Mouse (Mus musculus): ENCODE measurements around the gene Zfp513.
"Not testable (repeated sequence)": the region's sequence is repeated elsewhere in the genome, so short reads cannot be mapped to it uniquely, and the experiment has no call there.

The Zfp513 gene

DNA sequence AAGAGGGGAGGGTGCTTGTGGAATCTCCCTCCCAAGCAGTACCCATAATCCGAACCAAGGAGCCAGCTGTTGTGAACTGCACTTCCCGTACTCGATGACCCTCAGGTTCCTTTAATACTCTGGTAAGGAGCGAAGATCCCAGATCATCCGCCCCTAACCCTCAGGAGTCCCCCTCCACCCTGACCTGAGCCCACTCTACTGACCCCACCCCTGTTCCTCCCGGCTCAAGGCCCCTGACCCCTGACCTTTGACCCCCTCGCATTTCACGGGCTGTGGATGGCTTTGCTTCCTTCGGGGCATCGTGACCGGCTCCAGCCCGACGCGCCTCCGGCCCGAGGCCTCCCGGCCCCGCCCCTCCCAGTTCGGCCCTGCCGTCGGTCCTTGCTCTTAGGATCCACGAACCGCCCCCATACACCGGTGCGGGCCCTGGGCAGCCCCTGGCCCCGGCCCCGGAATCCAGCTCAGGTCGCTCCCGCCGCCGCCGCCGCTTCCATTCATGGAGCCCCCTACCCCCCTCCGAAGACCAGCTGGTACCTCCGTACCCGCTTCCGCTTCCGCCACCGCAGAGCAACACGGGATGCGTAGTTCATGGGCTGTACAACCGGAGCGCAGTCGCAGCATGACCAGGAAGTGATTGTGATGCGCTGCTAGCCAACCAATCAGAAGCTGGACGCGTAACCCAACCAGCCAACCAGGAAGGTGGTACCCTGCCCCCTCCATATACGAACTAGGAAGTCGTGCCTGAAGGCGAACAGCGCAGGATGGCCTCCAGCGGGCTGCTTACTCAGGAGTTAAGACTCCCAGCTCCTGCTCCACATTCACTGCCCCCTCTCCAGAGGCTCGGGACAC lies at the start of gene Zfp513:
Zfp513 (minus strand) TSS at position 562 of the 849 bp plus-strand sequence.
- peak; percentile 94 for DNase-seq (ENCODE audit: low read depth)

DNA sequence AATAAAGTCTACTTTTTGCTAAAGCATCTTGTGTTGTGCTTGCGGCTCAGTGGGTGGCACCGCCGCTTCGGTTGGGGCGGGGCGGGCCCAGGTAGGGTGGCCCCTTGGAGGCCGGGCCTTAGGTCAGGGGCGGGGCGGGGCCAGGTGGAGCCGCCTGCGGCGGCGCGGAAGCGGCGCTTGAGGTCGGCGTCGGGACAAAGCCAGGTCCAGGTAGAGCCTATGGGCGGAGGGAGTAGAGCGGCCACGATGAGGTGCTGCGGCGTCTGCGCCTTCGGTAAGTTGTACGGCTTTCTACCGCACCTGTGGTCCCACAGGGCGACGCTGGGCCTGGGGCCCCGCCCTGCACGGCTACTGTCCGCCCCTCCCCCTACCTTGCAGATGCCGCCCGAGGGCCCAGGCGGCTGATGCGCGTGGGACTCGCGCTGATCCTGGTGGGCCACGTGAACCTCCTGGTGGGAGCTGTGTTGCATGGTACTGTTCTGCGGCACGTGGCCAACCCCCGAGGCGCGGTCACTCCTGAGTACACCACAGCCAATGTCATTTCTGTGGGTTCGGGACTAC lies 49.5 kb upstream of the Zfp513 start, which contains the start of gene Krtcap3:
Krtcap3 (plus strand) TSS at position 151 of the 561 bp plus-strand sequence.
- no peak for DNase-seq (ENCODE audit: low read depth)

DNA sequence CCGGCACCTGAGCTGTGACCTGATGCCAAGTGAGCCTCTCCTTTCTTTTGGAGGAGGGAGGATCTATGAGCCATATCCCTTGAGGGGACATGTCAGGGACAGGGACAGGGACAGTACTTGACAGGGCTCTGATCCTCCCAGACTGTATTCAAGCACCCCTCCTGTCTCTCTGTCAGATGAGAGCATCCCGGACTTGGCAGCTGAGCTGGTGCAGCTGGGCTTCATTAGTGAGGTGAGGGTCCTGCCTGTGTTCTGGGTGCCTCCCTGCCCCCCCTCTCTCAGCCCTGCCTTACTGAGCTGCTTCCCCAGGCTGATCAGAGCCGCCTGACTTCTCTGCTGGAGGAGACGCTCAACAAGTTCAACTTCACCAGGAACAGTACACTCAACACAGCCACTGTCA lies 48.6 kb upstream of the Zfp513 start:
- DNase-seq (ENCODE audit: low read depth): no peak

DNA sequence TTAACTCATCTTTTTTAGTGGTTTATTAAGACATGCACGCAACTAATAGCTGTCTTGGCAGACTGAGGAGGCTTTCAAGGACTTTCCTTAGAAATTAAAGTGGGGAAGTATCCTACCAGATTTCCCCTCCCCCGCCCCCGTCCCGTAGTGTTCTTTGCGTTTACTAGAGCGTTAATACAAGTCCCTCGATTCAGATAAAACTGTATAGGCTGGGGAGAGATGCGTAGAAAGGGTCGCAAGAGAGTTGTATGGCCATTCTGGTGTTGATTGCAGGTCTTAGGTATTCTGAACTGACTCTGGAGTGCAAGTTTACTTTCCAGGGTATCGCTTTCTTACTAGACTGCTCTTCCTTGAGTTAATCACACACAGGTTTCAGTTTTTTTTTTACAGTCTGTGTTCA lies 40.1 kb upstream of the Zfp513 start:
- DNase-seq (ENCODE audit: low read depth): no peak

DNA sequence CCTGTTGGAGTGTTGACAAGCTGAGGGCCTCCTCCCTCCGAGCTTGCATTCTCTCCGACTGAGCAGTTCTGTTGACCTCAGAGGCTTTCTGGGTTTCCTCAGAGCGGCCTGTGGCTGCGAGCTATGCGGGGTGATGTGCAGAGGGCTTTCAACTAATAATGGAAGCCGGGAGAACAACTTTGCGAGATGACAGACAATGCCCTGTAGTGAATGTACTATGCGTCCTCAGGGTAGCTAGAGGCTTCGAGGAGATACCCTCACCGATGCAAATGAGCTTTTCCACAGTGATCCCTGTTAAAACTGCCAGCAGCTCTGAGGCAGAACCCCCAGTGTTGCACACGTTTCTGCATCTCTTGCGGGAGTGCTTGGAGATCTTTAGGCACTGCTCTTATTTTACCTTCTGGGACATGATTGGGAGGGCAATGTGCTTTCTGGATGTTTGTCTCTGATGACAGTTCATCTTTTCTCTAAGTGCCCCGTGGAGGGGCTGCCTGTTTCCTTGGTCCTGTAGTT lies 39.5 kb upstream of the Zfp513 start:
- no peak for DNase-seq (ENCODE audit: low read depth)

DNA sequence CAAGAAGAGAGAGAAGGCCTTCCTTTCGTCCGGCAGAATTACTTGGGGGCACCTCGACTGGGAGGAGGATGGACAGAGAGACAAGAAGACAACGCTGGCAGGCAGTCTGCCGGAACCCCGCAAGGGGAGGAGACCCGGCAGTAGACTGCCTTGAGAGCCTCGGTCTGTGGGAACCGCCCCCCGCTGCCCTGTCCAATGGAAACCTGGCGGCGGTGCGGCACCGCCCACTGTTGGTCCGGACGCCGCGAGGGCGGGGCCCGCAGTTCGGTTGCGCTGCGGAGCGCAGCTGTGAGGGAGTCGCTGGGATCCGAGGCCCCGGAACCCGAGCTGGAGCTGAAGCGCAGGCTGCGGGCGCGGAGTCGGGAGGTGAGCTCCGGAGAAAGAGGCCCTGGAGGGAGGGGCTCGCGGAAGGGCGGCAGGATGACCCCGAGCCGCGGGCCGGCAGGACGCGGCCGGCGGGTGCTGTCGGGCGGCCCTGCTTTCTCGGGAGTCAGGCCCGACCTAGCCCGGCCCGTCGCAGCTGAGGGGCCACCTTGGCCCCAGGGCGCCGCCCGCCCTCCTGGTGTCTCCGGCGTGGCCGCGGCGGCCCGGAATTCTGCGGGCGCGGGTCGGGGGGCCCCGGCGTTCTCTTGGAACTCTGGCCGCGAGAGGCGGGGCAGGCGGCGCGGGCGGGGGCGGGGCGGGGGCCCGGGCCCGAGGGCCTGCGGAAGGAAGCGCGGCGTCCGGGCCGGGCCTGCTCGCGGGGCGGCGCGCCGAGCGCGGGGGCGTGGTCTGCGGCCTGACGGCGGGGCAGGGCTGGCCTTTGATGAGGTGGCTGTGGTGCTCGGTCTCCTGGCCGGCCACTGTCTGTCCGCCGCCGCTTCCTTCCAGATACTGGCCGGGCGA lies 38.8 kb upstream of the Zfp513 start, which contains the start of the genes Nrbp1 and Gm9970:
Nrbp1 (plus strand) TSS at position 228 of the 885 bp plus-strand sequence.
Gm9970 (minus strand) TSS at position 596 of the 885 bp plus-strand sequence.
- DNase-seq (ENCODE audit: low read depth): peak; percentile 90

DNA sequence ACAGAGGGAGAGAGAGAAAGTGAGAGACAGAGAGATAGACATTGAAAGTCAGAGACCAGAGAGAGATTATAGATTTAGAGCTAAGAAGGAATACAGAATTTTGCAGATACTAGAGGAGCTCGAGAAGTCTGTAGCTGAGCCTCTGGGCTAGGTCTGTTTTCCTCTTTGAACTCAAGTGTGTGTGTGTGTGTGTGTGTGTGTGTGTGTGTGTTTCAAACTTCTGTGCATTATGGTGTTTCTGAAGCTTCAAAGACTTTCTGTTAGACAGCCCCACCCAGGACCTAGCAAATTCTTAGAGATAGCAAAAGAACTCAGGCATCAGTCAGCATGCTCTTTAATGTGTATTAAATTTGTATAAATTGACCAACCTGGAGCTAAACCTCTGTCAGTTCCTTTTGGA lies 24.5 kb upstream of the Zfp513 start:
- no peak for DNase-seq (ENCODE audit: low read depth)

DNA sequence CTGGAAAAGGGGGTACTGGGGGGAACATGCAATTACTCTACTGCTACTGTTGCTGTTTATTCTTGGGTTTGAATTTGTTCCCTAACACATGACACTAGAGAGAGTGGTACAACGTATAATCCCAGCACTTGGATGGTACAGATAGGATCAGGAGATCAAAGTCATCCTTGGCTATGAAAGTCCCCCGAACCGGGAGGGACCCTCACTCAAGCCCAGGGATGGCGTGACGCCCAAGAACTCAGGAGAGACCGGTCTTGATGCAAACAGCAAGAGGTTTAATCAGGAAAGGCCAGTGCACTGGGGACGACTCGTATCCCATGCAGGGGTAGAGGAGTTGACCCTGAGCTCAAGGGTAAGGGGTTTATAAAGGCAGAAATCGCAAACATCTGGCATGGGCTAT lies 20.6 kb upstream of the Zfp513 start:
- no peak for DNase-seq (ENCODE audit: low read depth)

DNA sequence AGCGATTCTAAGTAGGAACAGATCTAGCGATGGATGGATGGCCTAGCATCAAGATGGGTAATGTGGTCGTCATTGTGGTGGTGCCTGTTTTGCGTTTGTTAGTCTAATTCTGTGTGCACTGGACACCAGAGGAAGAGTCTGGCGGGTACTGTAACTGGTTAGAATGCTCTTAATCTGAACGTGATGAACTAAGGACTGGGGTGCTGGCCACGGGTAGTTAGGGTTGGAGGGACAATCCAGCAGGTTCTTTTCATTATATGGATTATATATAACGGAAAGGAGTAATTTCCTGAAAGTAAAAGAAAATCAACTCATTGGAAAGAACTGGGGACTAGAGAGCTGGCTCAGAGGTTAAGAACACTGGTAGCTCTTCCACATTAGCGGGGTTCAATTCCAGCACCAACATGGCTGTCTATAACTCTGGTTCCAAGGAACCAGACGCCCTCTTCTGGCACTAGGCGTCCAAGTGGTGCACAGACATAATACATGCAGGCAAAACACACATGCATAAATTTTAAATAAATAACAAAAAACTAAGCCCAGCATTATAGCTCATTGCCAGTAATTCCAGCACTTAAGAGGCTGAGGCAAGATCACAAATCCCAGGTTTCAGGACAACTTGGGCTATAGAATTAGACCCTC lies 19.3 kb upstream of the Zfp513 start:
- peak; percentile 63 for DNase-seq (ENCODE audit: low read depth)

DNA sequence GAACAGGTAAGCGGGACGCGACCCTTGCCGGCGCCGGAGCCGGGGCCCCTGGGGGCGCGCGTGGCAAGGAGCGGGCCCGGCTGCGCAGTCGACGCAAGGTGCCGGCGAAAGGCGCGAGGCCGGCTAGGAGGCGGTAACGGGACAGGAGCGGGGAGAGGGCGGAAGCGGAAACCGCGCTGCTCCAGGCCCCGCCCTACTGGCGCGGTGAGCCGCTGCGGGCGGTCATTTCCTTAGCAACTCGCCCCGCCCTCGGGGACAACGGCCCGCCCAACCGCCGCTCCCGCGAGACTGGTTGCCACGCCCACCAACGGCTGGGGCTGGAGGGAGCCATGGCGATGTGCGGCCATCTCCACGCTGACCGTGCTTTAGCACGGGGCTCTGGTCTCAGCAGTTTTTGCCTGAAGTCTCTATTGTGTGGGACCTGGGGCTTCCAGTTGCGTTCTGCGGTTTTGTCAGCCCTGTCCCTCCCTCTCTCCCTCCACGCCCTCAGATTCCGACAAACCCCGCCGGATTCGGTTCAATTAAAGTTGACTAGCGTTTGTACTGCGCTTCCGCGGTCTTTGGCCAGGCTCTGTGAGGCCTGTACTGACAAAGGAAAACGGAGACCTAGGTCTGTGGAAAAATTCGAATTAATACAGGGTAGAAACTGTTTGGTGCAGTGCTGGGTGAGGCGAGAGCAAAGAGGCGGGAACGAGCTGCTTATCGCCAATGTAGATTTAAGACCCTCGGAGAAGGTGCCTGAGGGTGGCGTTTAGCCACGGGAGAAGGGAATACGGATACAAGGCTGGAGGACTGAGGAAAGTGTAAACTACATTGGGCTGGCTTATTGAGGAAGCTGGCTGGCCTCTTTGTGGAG lies 18.6 kb upstream of the Zfp513 start, which contains the start of gene Ppm1g:
Ppm1g (minus strand) TSS at position 240 of the 856 bp plus-strand sequence.
- peak; percentile 93 for DNase-seq (ENCODE audit: low read depth)

DNA sequence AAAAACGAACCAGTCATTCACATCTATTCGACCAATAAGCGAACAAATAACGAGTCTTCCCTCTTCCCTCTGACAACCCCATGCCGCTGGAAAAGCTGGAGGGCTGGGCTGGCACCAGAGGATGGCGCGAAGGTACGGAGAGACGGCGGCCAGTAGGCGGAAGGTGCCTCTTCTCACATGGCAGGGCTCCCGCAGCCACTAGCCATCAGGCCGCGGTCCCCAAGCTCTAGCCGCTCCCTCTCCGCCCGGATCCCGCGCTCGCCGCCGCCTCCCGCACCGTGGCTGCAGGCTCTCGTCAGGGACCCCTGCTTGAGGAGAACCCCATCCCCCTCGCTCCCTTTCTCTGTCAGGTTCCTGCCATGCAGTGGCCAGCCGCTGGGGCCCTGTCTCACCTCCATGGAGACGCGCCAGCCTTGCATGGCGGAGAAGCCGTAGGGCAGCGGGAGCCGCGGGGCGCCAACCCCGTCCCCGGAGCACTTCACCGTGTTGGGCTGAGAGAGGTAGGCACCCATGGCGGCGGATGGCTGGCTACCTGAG lies 17.9 kb upstream of the Zfp513 start:
- no peak for DNase-seq (ENCODE audit: low read depth)

DNA sequence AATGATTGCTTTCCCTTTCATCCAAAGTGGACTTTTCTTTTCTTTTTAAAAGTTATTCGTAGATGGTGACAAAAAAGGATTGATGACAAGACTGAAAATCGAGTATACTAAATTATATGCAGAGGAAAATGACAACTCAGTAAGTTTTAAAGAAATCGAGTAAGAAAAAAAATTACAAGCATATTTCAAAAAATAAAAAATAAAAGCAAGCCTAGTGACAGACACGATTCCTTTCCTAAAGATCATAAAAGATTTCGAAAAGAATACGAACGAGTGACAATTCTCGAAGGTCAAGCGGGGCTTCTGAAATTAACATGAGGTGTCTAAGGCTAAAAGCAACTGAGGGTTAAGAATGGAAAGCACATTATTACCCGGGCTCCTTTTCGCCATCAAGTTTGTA lies 17.4 kb upstream of the Zfp513 start:
- no peak for DNase-seq (ENCODE audit: low read depth)

DNA sequence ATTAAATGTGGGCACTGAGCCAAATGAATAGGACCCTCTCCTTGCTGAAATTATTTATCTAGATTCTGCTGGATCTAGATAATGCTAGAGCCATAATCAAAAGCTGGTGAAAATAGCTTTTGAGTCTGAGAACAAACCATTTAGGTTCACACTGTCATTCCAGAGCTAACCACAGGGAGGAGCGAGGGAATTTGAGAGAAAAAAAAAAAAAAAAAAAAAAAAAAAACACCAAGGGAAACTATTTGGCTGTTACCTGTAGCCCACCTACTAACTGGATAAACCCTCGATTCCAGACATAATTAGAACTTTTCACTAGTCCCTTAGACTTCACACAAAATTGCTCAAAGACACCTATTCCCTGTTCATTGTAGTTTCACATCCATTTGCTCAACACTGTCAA lies 17.0 kb upstream of the Zfp513 start:
- DNase-seq (ENCODE audit: low read depth): peak; percentile 80

DNA sequence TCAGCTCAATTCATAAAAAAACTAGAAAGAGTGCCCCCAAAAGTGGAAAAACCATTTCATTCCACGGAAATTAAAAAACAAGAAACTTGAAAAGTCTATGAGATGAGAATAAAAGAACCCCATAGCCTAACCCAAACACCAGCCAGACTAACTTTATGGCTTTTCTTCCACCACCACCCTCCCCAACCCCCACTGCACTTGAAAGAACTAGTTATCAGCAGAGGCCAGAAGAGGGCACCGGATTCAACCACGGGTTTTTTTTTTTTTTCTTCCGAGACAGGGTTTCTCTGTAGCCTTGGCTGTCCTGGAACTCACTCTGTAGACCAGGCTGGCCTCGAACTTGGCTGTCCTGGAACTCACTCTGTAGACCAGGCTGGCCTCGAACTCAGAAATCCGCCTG lies 16.2 kb upstream of the Zfp513 start:
- peak; percentile 75 for DNase-seq (ENCODE audit: low read depth)

DNA sequence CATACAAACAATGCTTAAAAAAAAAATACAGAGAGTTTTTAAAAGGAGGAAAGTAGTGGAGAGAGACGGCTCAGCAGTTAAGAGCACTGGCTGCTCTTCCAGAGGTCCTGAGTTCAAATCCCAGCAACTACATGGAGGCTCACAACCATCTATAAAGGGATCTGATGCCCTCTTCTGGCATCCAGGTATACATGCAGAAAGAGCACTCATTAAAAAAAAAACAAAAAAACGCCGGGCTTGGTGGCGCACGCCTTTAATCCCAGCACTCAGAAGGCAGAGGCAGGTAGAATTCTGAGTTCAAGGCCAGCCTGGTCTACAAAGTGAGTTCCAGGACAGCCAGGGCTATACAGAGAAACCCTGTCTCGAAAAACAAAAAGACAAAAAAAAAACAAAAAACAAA lies 14.5 kb upstream of the Zfp513 start:
- not testable (repeated sequence) for DNase-seq (ENCODE audit: low read depth)

DNA sequence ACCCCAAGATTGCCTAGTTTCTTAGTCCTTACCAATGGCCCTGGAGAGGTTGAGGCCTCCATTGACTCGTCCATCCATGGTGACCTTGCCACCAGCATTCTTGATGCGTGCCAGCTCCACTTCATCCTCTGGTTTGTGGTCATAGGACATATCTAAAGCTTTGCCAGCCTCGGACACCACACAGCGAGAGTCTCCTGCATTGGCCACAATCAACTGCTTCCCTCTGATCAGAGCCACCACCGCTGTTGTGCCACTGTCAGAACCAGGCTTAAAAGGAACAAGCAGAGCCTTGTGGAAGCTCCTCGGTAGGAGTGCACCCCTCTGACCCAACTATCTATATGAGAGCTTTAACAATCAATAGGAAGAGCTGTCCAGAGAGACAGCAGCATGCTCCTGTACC lies 2.3 kb upstream of the Zfp513 start:
- no peak for DNase-seq (ENCODE audit: low read depth)

DNA sequence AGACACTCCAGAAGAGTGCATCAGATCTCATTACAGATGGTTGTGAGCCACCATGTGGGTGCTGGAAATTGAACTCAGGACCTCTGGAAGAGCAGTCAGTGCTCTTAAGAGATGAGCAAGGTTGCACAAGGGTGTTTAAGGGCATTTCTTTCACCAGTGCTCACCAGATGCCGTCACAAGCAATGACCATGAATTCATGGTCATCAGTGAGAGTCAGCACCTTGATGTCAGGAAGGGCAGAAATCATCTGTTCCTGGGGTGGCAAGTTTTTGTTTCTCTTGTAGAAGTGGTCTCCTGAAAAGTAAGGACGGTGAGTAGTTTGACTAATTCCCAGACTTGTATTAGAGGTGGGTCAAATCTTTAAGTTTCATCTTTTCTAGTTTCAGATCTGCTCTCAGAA lies 1.8 kb upstream of the Zfp513 start:
- DNase-seq (ENCODE audit: low read depth): no peak

DNA sequence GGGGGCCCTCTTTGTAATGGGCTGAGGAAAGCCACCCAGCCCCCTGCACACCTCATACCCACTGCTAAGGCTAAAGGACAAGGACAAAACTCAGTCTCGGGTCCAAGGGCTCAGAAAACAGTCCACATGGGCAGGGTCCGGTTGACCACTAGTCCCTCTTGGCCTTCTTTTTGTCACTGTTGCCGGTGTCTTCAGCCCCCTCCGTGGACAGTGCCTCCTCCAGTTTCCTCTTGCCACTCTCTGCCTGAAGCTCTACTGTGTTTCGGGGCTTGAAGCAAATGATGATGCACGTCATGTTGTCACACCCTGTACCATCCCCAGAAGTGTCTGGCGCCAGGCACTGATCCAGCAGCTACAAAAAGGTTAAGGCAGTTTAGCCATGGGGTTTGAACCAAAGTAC lies 830 bp upstream of the Zfp513 start:
- DNase-seq (ENCODE audit: low read depth): no peak

DNA sequence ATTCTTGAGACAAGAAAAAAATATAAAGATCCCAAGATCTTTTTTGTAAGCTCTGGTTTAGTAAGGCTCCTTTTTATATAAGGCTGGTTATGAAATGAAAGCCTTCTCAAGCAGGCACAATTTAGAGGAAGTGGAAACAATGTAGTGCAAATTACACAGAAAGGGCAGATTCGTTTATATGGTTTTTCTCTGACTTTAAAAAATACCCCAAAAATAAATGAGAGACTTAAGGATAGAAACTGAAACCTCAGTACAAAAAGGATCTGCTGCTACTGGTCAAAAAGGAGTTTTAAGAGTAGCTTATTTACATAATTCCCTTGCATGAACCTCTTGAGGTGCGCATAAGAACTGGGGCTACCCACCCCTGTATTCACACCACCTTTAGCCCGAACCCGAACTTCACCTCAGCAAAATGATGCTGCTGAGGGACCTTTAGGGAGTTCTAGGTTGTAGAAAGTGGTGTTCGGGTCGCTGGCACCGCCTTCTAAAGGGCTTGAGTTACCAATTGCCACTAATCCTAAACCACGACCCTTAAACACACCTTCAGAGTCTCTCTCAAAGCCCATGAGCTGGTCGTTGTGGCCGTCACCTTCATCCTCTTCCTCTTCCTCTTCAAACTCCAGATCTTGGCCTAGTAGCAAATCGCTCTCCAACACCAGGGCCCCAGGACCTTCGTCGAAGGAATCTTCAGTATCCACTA lies 911 bp downstream of the Zfp513 start:
- DNase-seq (ENCODE audit: low read depth): no peak

DNA sequence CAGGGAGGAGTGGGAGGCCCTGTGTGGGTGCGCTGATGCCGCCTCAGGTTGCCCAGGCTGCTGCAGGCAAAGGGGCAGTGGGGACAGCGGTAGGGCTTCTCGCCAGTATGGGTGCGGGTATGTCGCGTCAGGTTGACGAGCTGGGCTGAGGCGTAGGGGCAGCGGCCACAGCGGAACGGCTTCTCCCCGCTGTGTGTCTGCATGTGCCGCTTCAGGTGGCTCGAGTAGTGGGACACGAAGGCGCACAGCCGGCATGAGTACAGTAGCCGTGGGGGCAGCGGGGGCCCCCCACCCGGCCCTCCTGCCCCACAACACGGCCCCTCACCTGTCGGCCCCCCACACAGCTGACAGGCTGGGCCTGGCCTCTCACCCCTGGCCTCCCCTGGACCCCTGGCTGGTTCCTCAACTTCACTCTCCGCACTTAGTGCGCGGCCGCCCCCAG lies 1.8 kb downstream of the Zfp513 start:
- DNase-seq (ENCODE audit: low read depth): no peak

All from c-Kit-positive CD71-positive TER-119-negative erythroid progenitor cells, embryonic 14.5 days (primary cell).